Mouse (Mus musculus): Measurements from ENCODE around the gene Kcnq4. TPM values are rescaled to one million over a fixed set of nuclear protein-coding genes. Genes with fewer than 3 reads are reported as not detected.

Kcnq4 gene
- 9.4 and 9.5 TPM in 2 replicates for polyA plus RNA-seq (2012; rRNA removed)

GRCm38 (mm10) chr4:120747941-120748866 lies at the start of gene Kcnq4:
Gene Kcnq4 (minus strand): TSS chr4:120748612.

GRCm38 (mm10) chr4:120666358-120667024 lies 81.9 kb downstream of the Kcnq4 start, which contains the start of gene Cited4:
Gene Cited4 (plus strand): TSS chr4:120666572.

Other genes starting within 250 kb of the Kcnq4 start
- 0.15 TPM in 2 replicates for gene Slfnl1, start 216.4 kb downstream of the Kcnq4 start, polyA plus RNA-seq (2012; rRNA removed)
- 51.0 and 58.8 TPM in 2 replicates for gene Ctps, start 178.3 kb downstream of the Kcnq4 start, polyA plus RNA-seq (2012; rRNA removed)
- gene Gm8439, start 159.9 kb downstream of the Kcnq4 start, polyA plus RNA-seq (2012; rRNA removed) = not detected in 2 replicates
- gene Cited4, start 82.0 kb downstream of the Kcnq4 start, polyA plus RNA-seq (2012; rRNA removed) = 0.61 and 1.1 TPM in 2 replicates
- 129 and 140 TPM in 2 replicates for gene Nfyc, start 83.0 kb upstream of the Kcnq4 start, polyA plus RNA-seq (2012; rRNA removed)
- 20.0 and 23.1 TPM in 2 replicates for gene Rims3, start 106.2 kb upstream of the Kcnq4 start, polyA plus RNA-seq (2012; rRNA removed)
- gene Exo5, start 176.4 kb upstream of the Kcnq4 start, polyA plus RNA-seq (2012; rRNA removed) = 35.8 and 38.5 TPM in 2 replicates
- 3.7 and 4.4 TPM in 2 replicates for gene Zfp69, start 203.1 kb upstream of the Kcnq4 start, polyA plus RNA-seq (2012; rRNA removed)

All from central nervous system, embryonic 14 days (tissue).